Mouse (Mus musculus) E14TG2a.4 (cell line): ENCODE results near the gene Srd5a3.

ENCODE experiments used
- CTCF ChIP-seq: conservative IDR thresholded peaks from 2 replicates; pipeline ENCODE4 v1.5.1; 2014; ENCODE audit warnings: low read length
- NANOG ChIP-seq: IDR thresholded peaks from 2 replicates; pipeline ENCODE4 v1.6.1; 2014; ENCODE audit warnings: borderline replicate concordance, low read length, mixed read lengths
- POU5F1 ChIP-seq: IDR thresholded peaks from 2 replicates; pipeline ENCODE4 v1.6.1; 2014; ENCODE audit warnings: low read length, borderline replicate concordance

GRCm38 (mm10) chr5:76149436-76149835 is 9.4 kb downstream of the Srd5a3 start:
- TF ChIP-seq CTCF: no peak
- no peak for TF ChIP-seq NANOG
- no peak for TF ChIP-seq POU5F1
